Mouse (Mus musculus) colon, adult 2 months (tissue): Measurements from ENCODE around the gene Ntrk2. TPM values are rescaled to one million over a fixed set of nuclear protein-coding genes. Genes with fewer than 3 reads are reported as not detected.

Experiments
- polyA plus RNA-seq: library from polyadenylated mRNA; depleted of rRNA; stranded (reverse); fragments of >200 nt; gene quantifications from 2 replicates; pipeline ENCODE4 v1.2.3, GENCODE M21; 2012; rRNA removed

Gene Ntrk2
- 2.2 and 2.3 TPM in 2 replicates for polyA plus RNA-seq

DNA sequence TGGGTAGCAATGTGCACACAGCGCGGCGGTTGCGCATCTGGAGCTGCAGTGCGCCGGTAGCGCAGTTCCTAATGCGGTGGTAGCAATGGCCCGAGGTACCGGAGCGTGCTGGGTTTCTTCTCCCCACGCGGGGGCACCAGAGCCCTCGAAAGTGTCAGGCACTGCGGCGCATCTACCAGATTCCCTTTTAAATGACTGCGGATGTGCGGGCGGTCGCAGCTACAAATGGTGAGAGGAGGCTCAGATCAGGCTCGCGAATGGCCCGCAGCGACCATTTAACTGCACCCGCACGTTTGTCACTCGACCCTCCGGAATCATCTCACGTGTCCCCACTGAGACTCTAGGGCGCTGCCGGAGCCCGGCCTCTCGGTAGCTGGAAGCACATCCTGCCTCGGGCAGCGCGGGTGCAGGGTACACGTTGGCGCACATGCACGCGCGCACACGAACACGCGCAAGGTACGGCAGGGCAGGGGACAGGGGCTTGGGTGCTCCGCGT, at the start of gene Ntrk2:
Gene Ntrk2, plus strand, starts transcription at position 173 of the 496 bp plus-strand sequence.

Other genes starting within 250 kb of the Ntrk2 start
- 1.8 and 2.1 TPM in 2 replicates for gene Slc28a3, start 195.7 kb upstream of the Ntrk2 start, polyA plus RNA-seq